Mouse (Mus musculus): ENCODE data around the gene Galnt6.

Galnt6 gene

GRCm38 (mm10) chr15:100654271-100654670, 74.9 kb downstream of the Galnt6 start:
- no peak for DNase-seq (ENCODE audit: low spot score)

- peak; percentile 85 for DNase-seq (ENCODE audit: low spot score)
These were observed 77.6 kb downstream of the Galnt6 start for GRCm38 (mm10) chr15:100651610-100652009.

GRCm38 (mm10) chr15:100650111-100650510, 79.1 kb downstream of the Galnt6 start:
- no peak for DNase-seq (ENCODE audit: low spot score)

DNA sequence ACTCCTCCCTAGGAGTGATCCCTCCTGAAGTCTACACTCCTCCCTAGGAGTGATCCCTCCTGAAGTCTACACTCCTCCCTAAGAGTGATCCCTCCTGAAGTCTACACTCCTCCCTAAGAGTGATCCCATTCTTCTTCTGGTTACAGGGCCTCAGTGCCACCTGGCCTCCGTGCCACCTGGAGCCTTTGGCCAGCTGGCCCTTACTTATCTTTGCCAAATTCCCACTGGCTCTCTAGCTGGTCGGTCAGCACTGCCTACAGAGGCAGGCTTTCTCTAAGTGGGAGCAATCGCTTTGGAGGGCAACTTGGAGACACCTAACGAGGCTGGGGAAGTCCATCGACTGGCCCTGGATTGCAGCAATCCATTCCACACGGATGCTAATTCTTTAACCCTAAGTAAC, 83.0 kb downstream of the Galnt6 start:
- no peak for DNase-seq (ENCODE audit: low spot score)

DNA sequence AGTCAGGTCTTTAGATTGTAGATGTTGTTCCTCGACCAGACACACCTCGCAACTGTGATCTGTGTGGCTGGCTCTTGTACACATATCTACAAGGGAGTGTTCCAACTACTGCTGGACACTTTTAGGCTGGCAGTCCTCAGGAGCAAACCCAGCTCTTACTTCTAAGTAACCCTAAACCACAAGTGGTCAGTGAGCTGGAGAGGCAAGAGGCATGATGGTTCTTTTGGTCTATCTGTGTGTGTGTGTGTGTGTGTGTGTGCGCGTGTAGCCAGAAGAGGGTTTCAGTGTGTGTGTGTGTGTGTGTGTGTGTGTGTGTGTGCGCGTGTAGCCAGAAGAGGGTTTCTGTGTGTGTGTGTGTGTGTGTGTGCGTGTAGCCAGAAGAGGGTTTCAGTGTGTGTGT, 86.7 kb downstream of the Galnt6 start:
- DNase-seq (ENCODE audit: low spot score), result no peak
